Mouse (Mus musculus) bone marrow, adult 2 months (tissue): ENCODE measurements at regions not wholly inside any gene's neighbourhood (a gene's known extent, or its start where the extent isn't known, plus 50 kb on each side); places are given as distances from the start of the nearest gene placed in this dataset.

Experiments
- H3K27ac ChIP-seq: fragments of 200-500 bp; 2 replicates; pipeline ENCODE4 v1.5.1; 2012; ENCODE audit warnings: low read depth, mild to moderate bottlenecking, control low read depth, inconsistent platforms, low read length; ENCODE audit not compliant: control insufficient read depth, poor library complexity, insufficient read depth
- H3K4me1 ChIP-seq: fragments of 200-500 bp; 2 replicates; pipeline ENCODE4 v1.6.1; 2011; ENCODE audit warnings: low read length; ENCODE audit not compliant: control insufficient read depth, insufficient read depth
- H3K4me3 ChIP-seq: fragments of 200-500 bp; replicated peaks from 2 replicates; pipeline ENCODE3; 2011; ENCODE audit warnings: mild to moderate bottlenecking, low read depth, low read length, control low read depth; ENCODE audit not compliant: control insufficient read depth
- CTCF ChIP-seq: fragments of 200-500 bp; IDR thresholded peaks from 2 replicates; pipeline ENCODE4 v1.5.1; 2011; ENCODE audit warnings: low read length, control low read depth; ENCODE audit not compliant: control insufficient read depth, insufficient read depth
- POLR2A ChIP-seq: fragments of 200-500 bp; IDR thresholded peaks from 2 replicates; pipeline ENCODE4 v1.6.1; 2011; ENCODE audit warnings: low read depth, mild to moderate bottlenecking, control low read depth, low read length, borderline replicate concordance; ENCODE audit not compliant: control insufficient read depth
- WGBS: fragments of 180-500 bp; shearing (Covaris S2); methylation state at CpG from one replicate; pipeline ENCODE4 v1.1.7; 2018; 5-methylcytosine and 5-hydroxymethylcytosine counted together

GRCm38 (mm10) chr3:35404492-35405390 is 349.2 kb upstream of the Atp11b start:
- TF ChIP-seq POLR2A: no peak
- WGBS: 35% methylated on average over 10 of the region's 10 CpGs
- no peak overlapping the region for H3K4me3 ChIP-seq
- H3K27ac ChIP-seq: no peak overlapping the region
- H3K4me1 ChIP-seq: no peaks in the 10 kb centered on the region

GRCm38 (mm10) chr3:35405621-35406079 is 348.3 kb upstream of the Atp11b start:
- whole genome bisulfite sequencing: 69% methylated on average over 14 of the region's 14 CpGs

GRCm38 (mm10) chr3:35437687-35438086 is 316.2 kb upstream of the Atp11b start:
- Histone ChIP-seq H3K27ac (no peak overlapping the region), H3K4me3 (no peak overlapping the region), H3K4me1 (no peaks in the 10 kb centered on the region)
- no peak for TF ChIP-seq CTCF
- 84% methylated on average over 1 of the region's 1 CpGs for WGBS

More at GRCm38 (mm10) chr3:35405621-35406079, 348.3 kb upstream of the Atp11b start:
- TF ChIP-seq CTCF: no peak
- no peak for TF ChIP-seq POLR2A
- Histone ChIP-seq H3K4me1 (no peaks in the 10 kb centered on the region), H3K27ac (no peak overlapping the region), H3K4me3 (no peak overlapping the region)

- 63% methylated on average over 4 of the region's 4 CpGs for WGBS
- H3K4me3 ChIP-seq: no peak overlapping the region
- no peak for TF ChIP-seq CTCF
- TF ChIP-seq POLR2A: no peak
- no peak overlapping the region for H3K27ac ChIP-seq
- H3K4me1 ChIP-seq: no peaks in the 10 kb centered on the region
These were observed 291.0 kb upstream of the Atp11b start for GRCm38 (mm10) chr3:35462858-35463257.

- Histone ChIP-seq H3K4me3 (no peak overlapping the region), H3K4me1 (no peaks in the 10 kb centered on the region), H3K27ac (no peak overlapping the region)
- TF ChIP-seq POLR2A: no peak
- no peak for TF ChIP-seq CTCF
- whole genome bisulfite sequencing: 80% methylated on average over 11 of the region's 11 CpGs
These were observed 289.5 kb upstream of the Atp11b start for GRCm38 (mm10) chr3:35464212-35464911.

GRCm38 (mm10) chr3:35465956-35466355 is 287.9 kb upstream of the Atp11b start:
- no peak for TF ChIP-seq CTCF
- no peak for TF ChIP-seq POLR2A
- H3K27ac ChIP-seq: no peak overlapping the region
- no peak overlapping the region for H3K4me3 ChIP-seq
- no peaks in the 10 kb centered on the region for H3K4me1 ChIP-seq
- WGBS: 72% methylated on average over 3 of the region's 3 CpGs

GRCm38 (mm10) chr3:35473351-35473750 is 280.6 kb upstream of the Atp11b start:
- H3K4me1 ChIP-seq: no peaks in the 10 kb centered on the region
- H3K4me3 ChIP-seq: no peak overlapping the region
- H3K27ac ChIP-seq: no peak overlapping the region
- 82% methylated on average over 7 of the region's 7 CpGs for WGBS
- TF ChIP-seq POLR2A (no peak), CTCF (no peak)

- no peaks in the 10 kb centered on the region for H3K4me1 ChIP-seq
- no peak overlapping the region for H3K27ac ChIP-seq
- 36% methylated on average over 6 of the region's 6 CpGs for WGBS
- TF ChIP-seq POLR2A (no peak), CTCF (no peak)
- no peak overlapping the region for H3K4me3 ChIP-seq
These were observed 279.5 kb upstream of the Atp11b start for GRCm38 (mm10) chr3:35474361-35474760.

- Histone ChIP-seq H3K4me3 (no peak overlapping the region), H3K4me1 (no peaks in the 10 kb centered on the region), H3K27ac (no peak overlapping the region)
- WGBS: 77% methylated on average over 7 of the region's 7 CpGs
- TF ChIP-seq CTCF: no peak
- TF ChIP-seq POLR2A: no peak
These were observed 278.6 kb upstream of the Atp11b start for GRCm38 (mm10) chr3:35475326-35475725.
